Mouse (Mus musculus): Measurements from ENCODE around the gene Scamp2. TPM values are rescaled to one million over a fixed set of nuclear protein-coding genes. Genes with fewer than 3 reads are reported as not detected.

Gene Scamp2
- polyA plus RNA-seq, 1 experiment from 2014 or later = 51.9 TPM

DNA sequence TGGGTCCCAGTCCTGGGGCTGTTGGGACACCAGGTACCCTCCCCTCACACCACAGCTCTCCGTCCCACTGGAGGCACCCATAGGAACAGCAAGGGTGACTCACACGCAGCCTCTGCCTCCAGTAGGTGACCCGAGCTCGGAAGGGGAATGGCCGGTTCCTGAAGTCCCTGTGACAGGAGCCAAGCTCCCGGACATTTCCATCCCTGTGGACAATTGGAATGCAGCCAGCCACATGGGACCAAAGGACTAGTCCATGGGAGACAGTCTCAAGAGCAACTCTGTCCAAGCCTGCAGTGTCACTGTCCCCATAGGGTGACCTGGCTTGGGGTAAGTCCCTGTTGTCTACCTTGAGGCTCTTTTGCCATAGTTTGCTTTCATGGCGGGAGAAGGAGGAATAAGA lies 53.2 kb downstream of the Scamp2 start:
- WGBS = 81% methylated on average over 7 of the region's 7 CpGs
- no peak for ATAC-seq (ENCODE audit: insufficient number of reproducible peaks, insufficient read depth, low FRiP score, low TSS enrichment, low read depth)
- no peak overlapping the region for H3K4me2 ChIP-seq
- H3K27me3 ChIP-seq = 0 out of 2 replicates have a peak, but pooled peaks cover 2% of the 10 kb centered on the region
- no peak overlapping the region for H3K27ac ChIP-seq
- H3K9me3 ChIP-seq = no peaks in the 10 kb centered on the region
- no peak overlapping the region for H3K4me3 ChIP-seq (replicated peaks)
- no peak overlapping the region for H3K9ac ChIP-seq (replicated peaks)
- no peaks in the 10 kb centered on the region for H3K4me1 ChIP-seq (replicated peaks)
- H3K36me3 ChIP-seq = no peaks in the 10 kb centered on the region

DNA sequence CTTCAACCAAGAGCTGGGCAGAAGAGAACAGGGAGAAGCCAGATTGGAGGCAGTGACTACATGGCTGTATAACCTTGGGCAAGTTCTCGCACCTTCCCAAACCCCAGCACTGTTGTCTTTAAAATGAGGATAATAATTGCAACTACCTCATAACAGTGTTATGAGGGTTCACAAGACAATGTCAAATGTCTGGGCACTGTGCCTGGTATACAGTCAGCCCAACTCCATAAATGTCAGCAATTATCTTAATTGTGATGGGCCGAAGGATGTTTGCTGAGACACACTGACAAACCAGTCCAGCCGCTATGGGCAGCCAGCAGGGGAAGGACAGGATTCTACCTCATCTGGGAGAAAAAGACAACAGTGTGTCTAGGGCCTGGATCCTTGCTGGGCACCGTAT lies 54.0 kb downstream of the Scamp2 start:
- 0 out of 2 replicates have a peak, but pooled peaks cover 2% of the 10 kb centered on the region for H3K27me3 ChIP-seq
- no peak overlapping the region for H3K9ac ChIP-seq (replicated peaks)
- H3K27ac ChIP-seq = no peak overlapping the region
- no peak overlapping the region for H3K4me3 ChIP-seq (replicated peaks)
- WGBS = 74% methylated on average over 4 of the region's 4 CpGs
- H3K36me3 ChIP-seq = no peaks in the 10 kb centered on the region
- ATAC-seq (ENCODE audit: insufficient number of reproducible peaks, insufficient read depth, low FRiP score, low TSS enrichment, low read depth) = no peak
- no peak overlapping the region for H3K4me2 ChIP-seq
- no peaks in the 10 kb centered on the region for H3K9me3 ChIP-seq
- no peaks in the 10 kb centered on the region for H3K4me1 ChIP-seq (replicated peaks)

DNA sequence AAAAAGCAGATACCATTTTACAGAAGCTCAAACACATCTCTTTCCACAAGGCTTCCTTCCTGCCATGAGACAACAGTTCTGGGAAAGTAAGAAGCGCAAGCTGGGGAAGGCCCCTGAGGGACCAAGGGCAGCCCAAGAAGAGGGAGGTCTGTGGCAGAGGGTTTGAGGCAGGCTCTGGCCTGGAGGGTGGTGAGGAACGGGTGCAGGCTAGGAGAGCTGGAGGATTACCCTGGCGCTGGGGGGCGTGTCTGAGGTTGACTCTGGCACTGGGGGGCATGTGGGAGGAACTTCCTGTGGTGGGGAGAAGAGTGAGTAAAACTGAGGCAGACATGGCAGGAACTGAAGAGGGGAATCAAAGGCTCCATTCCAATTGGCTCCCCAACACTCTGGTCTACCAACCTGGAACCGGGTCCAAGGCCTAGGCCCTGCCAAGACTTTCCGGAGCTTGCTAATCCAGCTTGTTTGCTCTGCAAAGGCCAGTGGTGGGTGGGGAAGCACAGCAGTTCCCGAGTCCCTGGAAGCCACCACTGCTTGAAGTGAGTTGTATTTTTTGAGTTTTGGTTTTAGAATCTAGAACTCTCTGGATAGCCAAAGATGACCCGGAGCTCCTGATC lies 56.9 kb downstream of the Scamp2 start:
- Histone ChIP-seq H3K4me3 (replicated peaks) (no peak overlapping the region), H3K27me3 (no peaks in the 10 kb centered on the region), H3K4me2 (no peak overlapping the region), H3K4me1 (replicated peaks) (no peaks in the 10 kb centered on the region), H3K27ac (no peak overlapping the region), H3K36me3 (no peaks in the 10 kb centered on the region), H3K9ac (replicated peaks) (no peak overlapping the region; the same call in 1 of the 2 replicates), H3K9me3 (no peaks in the 10 kb centered on the region)
- ATAC-seq (ENCODE audit: insufficient number of reproducible peaks, insufficient read depth, low FRiP score, low TSS enrichment, low read depth) = no peak
- 79% methylated on average over 8 of the region's 8 CpGs for WGBS

DNA sequence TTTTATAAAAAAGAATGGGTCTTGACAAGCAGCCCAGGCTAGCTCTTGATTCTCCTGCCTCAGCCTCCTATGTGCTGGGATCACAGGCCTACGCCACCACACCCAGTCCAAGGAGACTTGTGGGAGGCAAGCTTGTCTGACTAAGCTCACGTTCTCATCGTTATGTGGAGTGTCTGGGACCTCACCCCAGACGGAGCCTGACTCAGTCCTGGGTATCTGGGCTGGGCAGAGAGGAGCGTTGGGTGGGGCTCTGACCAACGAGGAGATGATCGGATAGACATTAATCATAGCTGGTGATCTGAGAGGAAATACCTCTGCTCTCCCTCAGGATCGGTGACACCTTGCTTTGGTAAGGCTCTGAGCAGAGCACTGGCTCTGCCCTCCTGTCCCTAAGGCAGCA lies 58.1 kb downstream of the Scamp2 start:
- H3K9ac ChIP-seq (replicated peaks) = no peak overlapping the region
- peaks cover 1% of the 10 kb centered on the region; the same call in 1 of the 2 replicates for H3K36me3 ChIP-seq
- no peaks in the 10 kb centered on the region for H3K4me1 ChIP-seq (replicated peaks)
- no peak overlapping the region for H3K4me2 ChIP-seq
- ATAC-seq (ENCODE audit: insufficient number of reproducible peaks, insufficient read depth, low FRiP score, low TSS enrichment, low read depth) = no peak
- H3K9me3 ChIP-seq = no peaks in the 10 kb centered on the region
- H3K27me3 ChIP-seq = no peaks in the 10 kb centered on the region
- H3K4me3 ChIP-seq (replicated peaks) = no peak overlapping the region
- H3K27ac ChIP-seq = no peak overlapping the region
- 70% methylated on average over 8 of the region's 8 CpGs for WGBS

DNA sequence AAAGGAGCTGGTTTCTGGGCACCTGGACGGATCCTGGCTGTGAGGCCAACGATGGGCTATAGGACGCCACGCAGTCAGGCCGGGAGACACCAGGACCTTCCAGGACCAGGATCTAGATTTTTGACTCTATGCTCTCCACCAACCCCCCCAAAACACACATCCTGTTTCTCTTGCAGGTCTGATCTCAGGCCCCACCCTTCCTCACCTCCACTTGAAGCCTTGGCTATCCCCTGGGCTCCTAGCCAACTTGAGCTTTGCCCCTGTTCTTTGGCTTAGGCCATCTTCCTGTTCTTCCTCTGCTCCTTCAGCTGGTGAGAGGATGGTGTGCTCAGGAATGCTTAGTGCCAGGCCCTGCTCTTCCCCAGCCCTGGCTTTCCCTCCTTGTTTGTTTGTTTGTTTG lies 59.9 kb downstream of the Scamp2 start, which contains the start of gene Lman1l:
Gene Lman1l, minus strand, starts transcription at position 101 of the 400 bp plus-strand sequence.
- Histone ChIP-seq H3K27ac (no peak within 1 kb of the TSS), H3K4me3 (replicated peaks) (no peak within 1 kb of the TSS), H3K4me2 (no peak within 1 kb of the TSS), H3K9ac (replicated peaks) (no peak within 1 kb of the TSS), H3K9me3 (no peaks in the 10 kb centered on the region), H3K4me1 (replicated peaks) (no peaks in the 10 kb centered on the region), H3K36me3 (peaks cover 19% of the 10 kb centered on the region), H3K27me3 (no peaks in the 10 kb centered on the region)
- ATAC-seq (ENCODE audit: insufficient number of reproducible peaks, insufficient read depth, low FRiP score, low TSS enrichment, low read depth) = no peak
- 95% methylated on average over 5 of the region's 5 CpGs for WGBS

DNA sequence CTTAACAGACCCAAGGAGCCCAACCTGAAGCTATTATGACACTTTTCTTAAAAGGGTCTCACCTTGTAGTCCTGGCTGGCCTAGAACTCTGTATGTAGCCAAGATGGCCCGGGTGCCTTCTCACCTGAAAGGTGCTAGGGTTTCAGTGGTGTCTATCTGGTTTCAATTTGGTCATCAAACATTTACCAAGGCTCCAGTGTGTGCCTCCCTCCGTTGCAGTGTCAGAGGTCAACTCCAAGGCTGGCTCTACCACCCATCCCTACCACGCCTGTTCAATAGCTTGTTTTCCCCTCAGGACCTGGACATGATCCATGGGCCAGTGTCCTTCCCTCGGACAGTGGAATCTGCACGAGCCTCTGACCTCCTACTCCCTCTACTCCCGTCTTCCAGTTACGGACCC lies 63.6 kb downstream of the Scamp2 start:
- Histone ChIP-seq H3K27me3 (no peaks in the 10 kb centered on the region), H3K36me3 (peaks cover 56% of the 10 kb centered on the region), H3K4me1 (replicated peaks) (no peaks in the 10 kb centered on the region), H3K9ac (replicated peaks) (no peak overlapping the region), H3K4me3 (replicated peaks) (no peak overlapping the region), H3K27ac (no peak overlapping the region), H3K9me3 (no peaks in the 10 kb centered on the region), H3K4me2 (no peak overlapping the region)
- WGBS = 81% methylated on average over 7 of the region's 7 CpGs
- no peak for ATAC-seq (ENCODE audit: insufficient number of reproducible peaks, insufficient read depth, low FRiP score, low TSS enrichment, low read depth)

DNA sequence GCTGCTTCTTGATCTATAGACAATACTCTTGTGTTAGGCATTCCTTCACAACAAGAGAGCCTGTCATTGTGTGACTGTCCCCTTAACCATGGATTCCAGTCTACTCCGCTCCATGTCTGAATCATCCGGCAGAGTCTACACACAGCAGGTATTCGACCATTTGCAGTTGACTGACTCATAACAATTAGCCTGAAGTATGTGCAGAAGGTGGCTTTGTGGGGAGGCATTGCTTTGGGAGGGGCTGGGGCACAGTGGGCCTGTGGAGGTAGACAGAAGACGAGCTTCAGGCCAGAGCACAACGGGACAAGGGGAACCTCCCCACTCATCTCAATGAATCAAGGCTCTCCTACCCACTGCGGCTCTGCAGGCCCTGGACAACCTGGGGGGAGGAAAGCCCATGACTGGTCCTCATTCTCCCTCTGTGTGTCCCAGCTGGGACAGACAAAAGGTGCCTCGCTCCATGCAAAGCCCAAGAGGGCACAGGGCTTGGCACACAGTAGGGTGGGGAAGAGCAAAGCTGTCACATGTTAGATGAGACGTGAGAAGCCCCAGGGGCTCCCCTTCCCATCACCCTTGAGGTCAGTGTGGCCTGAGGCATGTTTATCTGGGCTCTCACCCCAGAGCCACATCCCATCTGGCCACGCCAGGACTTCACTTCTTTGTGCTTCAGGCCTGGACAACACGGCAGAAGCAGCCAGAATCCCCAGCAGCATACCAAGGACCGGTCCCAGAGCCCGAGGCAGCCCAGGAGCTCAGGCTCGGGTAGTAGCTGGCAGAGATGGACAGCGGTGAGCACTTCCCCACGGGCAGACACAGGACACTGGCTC lies 65.1 kb downstream of the Scamp2 start:
- ATAC-seq (ENCODE audit: insufficient number of reproducible peaks, insufficient read depth, low FRiP score, low TSS enrichment, low read depth) = no peak
- no peak overlapping the region for H3K27ac ChIP-seq
- 85% methylated on average over 15 of the region's 15 CpGs for WGBS
- no peaks in the 10 kb centered on the region for H3K4me1 ChIP-seq (replicated peaks)
- peaks cover 72% of the 10 kb centered on the region for H3K36me3 ChIP-seq
- no peaks in the 10 kb centered on the region for H3K9me3 ChIP-seq
- H3K27me3 ChIP-seq = no peaks in the 10 kb centered on the region
- no peak overlapping the region for H3K4me2 ChIP-seq
- no peak overlapping the region for H3K9ac ChIP-seq (replicated peaks)
- no peak overlapping the region for H3K4me3 ChIP-seq (replicated peaks)

DNA sequence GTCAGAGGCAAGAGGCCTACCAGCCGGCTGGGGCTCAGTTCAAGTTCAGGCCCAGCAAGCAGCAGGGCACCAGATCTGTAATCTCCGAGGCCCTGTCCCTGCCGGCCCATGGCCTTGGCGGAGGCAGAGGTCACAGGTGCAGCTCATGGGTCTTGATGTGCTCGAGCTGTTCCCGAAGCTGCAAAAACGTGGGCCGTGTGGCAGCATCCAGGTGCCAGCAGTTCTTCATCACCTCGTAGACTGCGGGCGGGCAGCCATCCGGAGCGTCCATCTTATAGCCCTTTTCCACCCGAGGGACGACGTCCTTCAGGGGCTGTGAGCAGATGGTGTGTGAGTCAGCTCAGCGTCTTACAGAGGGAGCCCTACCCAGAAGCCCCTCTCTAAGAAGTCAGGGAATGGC lies 66.4 kb downstream of the Scamp2 start:
- Histone ChIP-seq H3K36me3 (peaks cover 83% of the 10 kb centered on the region), H3K4me3 (replicated peaks) (no peak overlapping the region), H3K4me2 (no peak overlapping the region), H3K9me3 (no peaks in the 10 kb centered on the region), H3K27me3 (no peaks in the 10 kb centered on the region), H3K4me1 (replicated peaks) (no peaks in the 10 kb centered on the region), H3K9ac (replicated peaks) (peak overlapping the region; percentile 9; the same call in 1 of the 2 replicates), H3K27ac (no peak overlapping the region)
- ATAC-seq (ENCODE audit: insufficient number of reproducible peaks, insufficient read depth, low FRiP score, low TSS enrichment, low read depth) = no peak
- 92% methylated on average over 17 of the region's 17 CpGs for WGBS

DNA sequence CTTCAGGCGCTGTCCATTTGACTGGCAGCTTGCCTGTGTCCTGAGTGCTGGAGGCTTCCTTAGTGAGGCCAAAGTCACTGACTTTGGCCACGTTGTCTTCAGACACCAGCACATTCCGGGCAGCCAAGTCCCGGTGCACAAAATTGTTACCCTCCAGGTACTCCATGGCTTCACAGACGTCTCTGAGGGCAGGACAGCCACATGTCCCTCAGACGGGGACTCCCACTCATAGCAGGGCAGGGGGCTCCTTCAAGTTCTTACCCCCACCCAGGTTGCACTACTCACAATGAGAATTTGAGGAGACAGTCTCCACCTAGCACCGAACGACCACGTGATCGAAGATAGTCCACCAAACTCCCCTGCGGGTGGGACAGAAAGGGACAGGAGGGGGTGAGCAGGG lies 67.1 kb downstream of the Scamp2 start:
- 92% methylated on average over 11 of the region's 11 CpGs for WGBS
- H3K9me3 ChIP-seq = no peaks in the 10 kb centered on the region
- no peak overlapping the region for H3K27ac ChIP-seq
- no peaks in the 10 kb centered on the region for H3K4me1 ChIP-seq (replicated peaks)
- no peak overlapping the region for H3K4me3 ChIP-seq (replicated peaks)
- H3K27me3 ChIP-seq = no peaks in the 10 kb centered on the region
- H3K4me2 ChIP-seq = no peak overlapping the region
- no peak for ATAC-seq (ENCODE audit: insufficient number of reproducible peaks, insufficient read depth, low FRiP score, low TSS enrichment, low read depth)
- H3K9ac ChIP-seq (replicated peaks) = no peak overlapping the region
- peaks cover 88% of the 10 kb centered on the region for H3K36me3 ChIP-seq

DNA sequence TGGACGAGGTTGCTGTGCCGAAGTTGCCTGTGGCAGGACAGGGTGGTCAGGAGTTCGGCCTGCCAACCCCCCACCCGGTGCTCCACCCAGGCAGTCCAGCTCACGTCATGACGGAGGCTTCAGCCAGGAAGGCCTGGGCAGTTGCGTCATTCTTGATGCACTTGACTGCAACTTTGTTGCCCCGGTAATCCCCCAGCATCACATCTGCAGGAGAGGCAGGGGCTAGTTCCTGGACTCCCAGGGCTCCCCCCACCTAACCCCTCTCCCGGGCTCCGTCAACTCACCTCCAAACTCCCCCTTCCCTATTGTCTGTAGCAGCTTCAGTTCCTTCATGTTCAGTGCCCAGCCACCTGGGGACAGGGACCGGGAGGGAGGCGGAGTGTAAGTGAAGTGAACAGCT lies 68.0 kb downstream of the Scamp2 start:
- Histone ChIP-seq H3K4me1 (replicated peaks) (peaks cover 2% of the 10 kb centered on the region), H3K9me3 (no peaks in the 10 kb centered on the region), H3K27ac (no peak overlapping the region), H3K27me3 (no peaks in the 10 kb centered on the region), H3K9ac (replicated peaks) (no peak overlapping the region), H3K4me3 (replicated peaks) (no peak overlapping the region), H3K4me2 (no peak overlapping the region), H3K36me3 (peaks cover 94% of the 10 kb centered on the region)
- no peak for ATAC-seq (ENCODE audit: insufficient number of reproducible peaks, insufficient read depth, low FRiP score, low TSS enrichment, low read depth)
- 95% methylated on average over 12 of the region's 12 CpGs for WGBS

DNA sequence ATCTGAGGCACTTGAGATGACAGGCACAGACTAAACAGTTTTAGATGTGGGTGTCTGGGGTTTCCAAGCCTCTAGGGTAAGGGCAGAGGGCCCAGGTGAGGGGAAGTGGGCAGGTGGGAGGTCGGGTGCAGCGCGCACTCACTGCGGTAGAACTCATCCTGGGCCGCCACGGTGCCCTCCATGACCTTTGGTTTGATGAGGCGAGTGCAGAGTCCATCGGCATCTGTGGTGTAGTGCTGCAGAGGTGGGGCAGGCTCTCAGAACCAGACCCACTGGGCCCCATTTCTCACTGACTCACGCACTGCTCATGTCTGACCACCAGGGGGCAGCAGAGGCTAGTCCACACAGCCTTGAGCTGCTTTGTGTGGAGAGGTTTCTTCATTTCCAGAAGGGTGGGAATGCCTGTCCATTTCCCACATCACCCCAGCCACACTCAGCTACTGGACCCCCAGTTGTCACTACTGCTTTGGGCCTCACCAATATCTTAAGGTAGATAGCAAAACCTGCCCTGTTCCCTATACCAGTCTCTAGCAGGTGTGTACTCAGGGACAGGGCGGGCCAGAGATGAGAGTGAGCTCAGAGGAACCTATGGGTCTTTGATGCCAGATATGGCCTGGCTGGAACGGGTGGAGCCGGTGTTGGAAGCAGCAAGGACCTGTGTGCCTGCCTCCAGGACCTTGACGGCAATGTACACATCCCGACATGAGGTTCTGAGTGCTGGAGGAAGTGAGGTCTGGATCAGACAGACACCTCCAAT lies 68.6 kb downstream of the Scamp2 start:
- H3K9ac ChIP-seq (replicated peaks) = no peak overlapping the region
- H3K27ac ChIP-seq = 0 out of 2 replicates have a peak overlapping the region, but pooled peaks have one; percentile 29
- no peaks in the 10 kb centered on the region for H3K27me3 ChIP-seq
- WGBS = 72% methylated on average over 14 of the region's 14 CpGs
- peaks cover 94% of the 10 kb centered on the region for H3K36me3 ChIP-seq
- no peak overlapping the region for H3K4me2 ChIP-seq
- no peak overlapping the region for H3K4me3 ChIP-seq (replicated peaks)
- no peaks in the 10 kb centered on the region for H3K9me3 ChIP-seq
- peak; percentile 48 for ATAC-seq (ENCODE audit: insufficient number of reproducible peaks, insufficient read depth, low FRiP score, low TSS enrichment, low read depth)
- peaks cover 7% of the 10 kb centered on the region for H3K4me1 ChIP-seq (replicated peaks)
